Comparison of ENCODE assay signal across 22 mouse cellular contexts in genomic region chr11:29705263-29705662, GRCm38 (mm10). TPM values are rescaled to one million over a fixed set of nuclear protein-coding genes. Genes with fewer than 3 reads are reported as not detected.
DNase-seq lines count a peak whose midpoint lies in the region; ATAC-seq lines count a peak whose summit lies in the region.
"Had no signal": no experiment of that assay in that cellular context is flagged by ENCODE, and none has a peak within 500 bp of the region (broad histone marks: within the 10 kb centered on the region; RNA-seq: fewer than 3 reads in every experiment).

No protein-coding gene starts in this region.

- peaks cover 98% of the 10 kb centered on the region for H3K79me2 ChIP-seq in macrophage (ENCODE audit: inconsistent target)

- peaks cover 9% of the 10 kb centered on the region for H3K4me1 ChIP-seq in brown adipose tissue, adult 24 weeks (ENCODE audit: control insufficient read depth, insufficient read depth, insufficient read length, low read length)
- H3K4me1 ChIP-seq: embryonic facial prominence, embryonic 15.5 days; intestine, embryonic 15.5 days; midbrain, embryonic 12.5 days had no signal

- no peak for ATAC-seq in frontal cortex, adult (ENCODE audit: low TSS enrichment)
- ATAC-seq: intestine, embryonic 15.5 days had no signal

- H3K36me3 ChIP-seq in macrophage (ENCODE audit: inconsistent target) = 0 out of 2 replicates have a peak, but pooled peaks cover 10% of the 10 kb centered on the region
- H3K36me3 ChIP-seq: intestine, embryonic 15.5 days had no signal

- H3K4me3 ChIP-seq in brown adipose tissue, adult 24 weeks (ENCODE audit: insufficient read depth, low read depth, low read length) = no peak overlapping the region
- no peak overlapping the region for H3K4me3 ChIP-seq in macrophage (ENCODE audit: inconsistent target)
- H3K4me3 ChIP-seq: embryonic facial prominence, embryonic 15.5 days; gastrocnemius, adult 2 months; intestine, embryonic 15.5 days; midbrain, embryonic 12.5 days had no signal

- peak overlapping the region; percentile 52; the same call in 1 of the 2 replicates for H3K27ac ChIP-seq in brown adipose tissue, adult 24 weeks (replicated peaks; ENCODE audit: low read depth, low read length)
- peak overlapping the region; percentile 73 for H3K27ac ChIP-seq in macrophage
- H3K27ac ChIP-seq: embryonic facial prominence, embryonic 15.5 days; gastrocnemius, adult 2 months; intestine, embryonic 15.5 days; midbrain, embryonic 12.5 days had no signal

- peak; percentile 25 for DNase-seq in 3T3-L1 (ENCODE audit: low read depth, low spot score)
- peak; percentile 13 to 19 for DNase-seq in B cell, adult 2 months
- no peak for DNase-seq in gastrocnemius, postnatal 4 days (ENCODE audit: low spot score in 2 of 2)
- no peak for DNase-seq in ovary, postnatal 36 days (ENCODE audit: low spot score)
- no peak for DNase-seq in layer of hippocampus, postnatal 10 days (ENCODE audit: low spot score in 2 of 2)
- DNase-seq: cerebellum, adult 11 months; cerebellum, postnatal 14 days; gastrocnemius, adult 2 months; heart, adult 18-20 months; kidney, adult 9 months; kidney, postnatal 25 days; left cerebral cortex, postnatal 4 days; liver; lung, adult 2 months; right cerebral cortex, postnatal 25 days; thymus, postnatal 25 days had no signal

RNA-seq across cellular contexts. Expression of gene Rtn4, which starts 12.5 kb away (rescaled TPM):
- polyA plus RNA-seq in brown adipose tissue, adult 24 weeks (2012; ENCODE audit: insufficient read depth, insufficient read length, missing spikeins) = 656 and 986 TPM in 2 replicates
- 100 to 1,000 TPM; 123 to 682 (median 202) TPM for total RNA-seq in macrophage (2018; cell fraction: chromatin; rRNA removed)
- 100 to 1,000 TPM; 313 to 546 (median 408) TPM for total RNA-seq in macrophage (2018; cell fraction: cytosol; rRNA removed)
- 100 to 1,000 TPM; 217 to 519 (median 302) TPM for total RNA-seq in macrophage (2018; cell fraction: nucleus; rRNA removed)
- 420 to 900 TPM (median 594 TPM) in 3 replicates for polyA plus RNA-seq in macrophage (2018)
- 100 to 1,000 TPM; 699 to 725 TPM for total RNA-seq in gastrocnemius, postnatal 4 days (2021)
- total RNA-seq in layer of hippocampus, postnatal 10 days (2021) = 100 to 1,000 TPM; 504 to 510 TPM

Comparison
In these comparisons a context has a peak if more than half of its experiments do, and no peak if none do; other contexts are left out.
1. DNase-seq: peak in 3T3-L1 (single experiment) and B cell, adult 2 months (2 of 2); none in gastrocnemius, postnatal 4 days (0 of 2), ovary, postnatal 36 days (single experiment) and layer of hippocampus, postnatal 10 days (0 of 2).